Mouse (Mus musculus) E14TG2a.4 (cell line): ENCODE data around the gene Vmn1r193.
"Not testable (repeated sequence)": the region's sequence is repeated elsewhere in the genome, so short reads cannot be mapped to it uniquely, and the experiment has no call there.

ENCODE experiments used
- H3K27me3 ChIP-seq: 2 replicates; pipeline ENCODE4 v1.6.1; 2014; ENCODE audit warnings: low read length, control low read depth; ENCODE audit not compliant: insufficient read depth
- H3K36me3 ChIP-seq: 2 replicates; pipeline ENCODE4 v1.6.1; 2014; ENCODE audit warnings: low read length, control low read depth; ENCODE audit not compliant: insufficient read depth
- H3K4me1 ChIP-seq: replicated peaks from 2 replicates; pipeline ENCODE4 v1.6.1; 2014; ENCODE audit warnings: low read depth, low read length, control low read depth
- H3K4me3 ChIP-seq: replicated peaks from 2 replicates; pipeline ENCODE4 v1.5.1; 2014; ENCODE audit warnings: mild to moderate bottlenecking, low read length
- H3K9me3 ChIP-seq: 2 replicates; pipeline ENCODE4 v1.6.1; 2014; ENCODE audit warnings: low read length, control low read depth
- CTCF ChIP-seq: conservative IDR thresholded peaks from 2 replicates; pipeline ENCODE4 v1.5.1; 2014; ENCODE audit warnings: low read length
- NANOG ChIP-seq: IDR thresholded peaks from 2 replicates; pipeline ENCODE4 v1.6.1; 2014; ENCODE audit warnings: borderline replicate concordance, low read length, mixed read lengths
- POU5F1 ChIP-seq: IDR thresholded peaks from 2 replicates; pipeline ENCODE4 v1.6.1; 2014; ENCODE audit warnings: low read length, borderline replicate concordance

Vmn1r193 gene

DNA sequence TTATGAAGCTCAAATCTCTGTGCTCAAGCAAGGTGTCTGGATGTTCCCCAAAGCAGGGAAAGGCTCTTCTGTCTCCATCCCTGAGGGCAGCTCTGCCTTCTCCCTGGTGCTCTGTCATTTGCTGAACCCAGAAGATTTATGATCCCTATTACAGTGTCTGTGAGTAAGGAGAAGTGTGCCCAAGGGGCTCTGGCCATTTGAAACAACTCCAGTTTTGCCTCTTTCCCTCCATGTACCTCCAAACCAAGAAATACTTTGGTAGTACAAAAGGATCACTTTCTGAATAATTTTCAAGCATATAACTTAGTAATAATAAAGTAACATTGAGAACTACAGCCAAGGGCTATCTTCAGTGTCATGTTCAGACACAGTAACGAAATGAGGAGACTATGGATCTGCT is at the start of gene Vmn1r193:
Vmn1r193 (minus strand) TSS at position 101 of the 400 bp plus-strand sequence.
- H3K9me3 ChIP-seq, H3K36me3 ChIP-seq, H3K4me3 ChIP-seq, H3K4me1 ChIP-seq, H3K27me3 ChIP-seq: not testable (repeated sequence)

DNA sequence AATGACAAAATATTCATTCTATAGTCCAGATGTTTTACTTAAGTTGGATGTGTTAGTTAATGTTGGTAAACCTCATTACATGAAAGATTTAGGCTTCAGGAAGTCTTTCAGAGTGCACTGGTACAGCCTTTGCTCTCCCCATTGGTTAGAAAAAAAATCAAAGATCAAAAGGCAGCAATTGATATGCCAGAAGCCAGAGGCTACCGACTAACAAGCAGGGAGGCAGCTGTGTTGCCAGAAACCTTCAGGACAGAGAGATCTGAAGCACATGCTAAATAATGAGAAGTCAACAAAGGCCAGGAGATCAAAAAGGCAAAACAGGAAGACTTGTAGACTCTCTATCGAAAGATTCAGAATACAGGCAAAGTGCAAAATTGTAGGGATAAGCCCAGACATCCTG is 48.8 kb upstream of the Vmn1r193 start:
- Histone ChIP-seq H3K27me3 (no peaks in the 10 kb centered on the region), H3K36me3 (no peaks in the 10 kb centered on the region), H3K4me1 (no peaks in the 10 kb centered on the region), H3K9me3 (no peaks in the 10 kb centered on the region), H3K4me3 (no peak overlapping the region)
- no peak for TF ChIP-seq NANOG
- no peak for TF ChIP-seq POU5F1
- TF ChIP-seq CTCF, result no peak

DNA sequence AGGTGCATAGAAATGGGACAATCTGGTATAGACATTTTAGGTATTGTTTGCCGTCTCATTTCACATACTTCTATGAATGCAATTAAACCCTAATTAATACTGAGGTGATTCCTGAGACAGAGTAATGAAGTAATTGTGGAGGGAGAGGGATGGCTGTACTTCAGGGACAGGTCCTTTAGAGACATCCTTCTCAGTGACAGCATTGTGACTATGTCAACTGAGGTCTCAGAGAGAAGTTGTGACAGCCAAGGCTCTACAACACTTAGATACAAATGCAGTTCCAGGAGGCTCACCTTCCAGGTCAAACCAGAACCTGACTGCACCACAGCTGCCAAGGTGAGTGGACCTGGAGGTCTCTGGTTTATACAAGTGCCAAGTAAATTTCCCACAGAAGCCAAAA is 47.3 kb upstream of the Vmn1r193 start, which contains the start of gene Vmn1r195:
Vmn1r195 (plus strand) TSS at position 301 of the 400 bp plus-strand sequence.
- not testable (repeated sequence) for H3K27me3 ChIP-seq, H3K36me3 ChIP-seq, H3K4me1 ChIP-seq, H3K9me3 ChIP-seq, H3K4me3 ChIP-seq

DNA sequence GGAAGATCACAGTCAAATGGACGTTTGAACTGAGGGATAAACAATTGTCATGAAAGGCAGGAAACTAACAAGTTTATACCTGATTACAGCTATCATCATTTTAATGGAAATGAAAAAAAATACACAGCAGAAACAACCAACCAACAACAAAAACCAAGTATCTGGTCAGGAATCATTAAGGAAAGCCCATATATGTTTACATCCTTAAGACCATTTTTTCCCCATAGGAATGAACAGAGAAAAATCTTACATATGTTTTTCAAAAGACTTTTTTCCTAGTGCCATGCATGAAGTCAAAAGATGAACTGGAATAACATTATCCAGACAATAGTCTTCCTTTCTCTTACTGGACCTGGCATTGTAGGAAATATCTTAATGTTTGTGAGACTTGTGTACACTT is 21.0 kb upstream of the Vmn1r193 start, which contains the start of gene Vmn1r194:
Vmn1r194 (plus strand) TSS at position 301 of the 400 bp plus-strand sequence.
- Histone ChIP-seq H3K36me3 (no peaks in the 10 kb centered on the region), H3K9me3 (no peaks in the 10 kb centered on the region), H3K27me3 (no peaks in the 10 kb centered on the region), H3K4me1 (no peaks in the 10 kb centered on the region), H3K4me3 (no peak within 1 kb of the TSS)
- TF ChIP-seq POU5F1, result no peak
- no peak for TF ChIP-seq CTCF
- TF ChIP-seq NANOG, result no peak

DNA sequence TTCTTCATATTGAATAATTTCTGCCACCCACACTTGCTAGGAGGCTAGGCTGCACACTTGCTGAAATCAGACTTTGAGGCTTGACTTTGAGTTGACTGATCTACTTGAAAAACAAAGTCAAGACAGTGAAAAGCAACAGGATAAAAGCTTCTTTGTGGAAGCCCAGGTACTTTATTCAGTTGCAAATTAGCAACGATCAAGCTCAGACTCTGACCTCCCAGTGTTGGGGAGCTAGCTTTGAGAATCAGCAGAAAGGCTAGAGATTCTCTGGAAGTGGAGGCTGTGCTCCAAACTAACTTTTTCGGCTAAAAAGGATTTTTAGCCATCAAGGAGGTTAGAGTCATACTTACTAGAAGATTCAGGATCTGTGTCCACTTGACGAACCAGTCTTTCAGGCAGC is 30.2 kb downstream of the Vmn1r193 start:
- TF ChIP-seq NANOG, result peak; percentile 36; the same call in 1 of the 2 replicates
- H3K4me1 ChIP-seq, H3K36me3 ChIP-seq, H3K4me3 ChIP-seq, H3K27me3 ChIP-seq: not testable (repeated sequence)
- H3K9me3 ChIP-seq, result peaks cover 27% of the 10 kb centered on the region

DNA sequence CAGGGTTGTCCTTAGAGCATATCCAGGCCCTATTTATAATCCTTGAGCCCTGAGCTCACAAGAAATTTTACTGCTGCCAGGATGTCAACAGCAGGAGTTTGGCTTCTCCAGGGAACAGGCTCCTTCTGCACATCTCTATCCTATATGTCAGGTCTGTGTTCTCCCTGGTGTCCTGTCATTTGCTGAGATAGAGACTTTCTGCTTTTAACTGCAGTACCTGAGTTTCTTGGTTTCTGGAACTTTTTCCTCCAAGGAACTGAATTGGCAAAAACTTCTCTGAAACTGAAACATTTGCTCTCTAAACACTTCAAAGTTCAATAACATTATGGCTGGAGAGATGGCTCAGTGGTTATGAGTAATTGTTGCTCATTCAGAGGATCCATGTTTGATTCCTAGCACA is 31.9 kb downstream of the Vmn1r193 start, which contains the start of gene Vmn1r192:
Vmn1r192 (minus strand) TSS at position 101 of the 400 bp plus-strand sequence.
- Histone ChIP-seq H3K36me3 (no peaks in the 10 kb centered on the region), H3K4me1 (no peaks in the 10 kb centered on the region), H3K4me3 (no peak within 1 kb of the TSS), H3K27me3 (no peaks in the 10 kb centered on the region), H3K9me3 (peaks cover 22% of the 10 kb centered on the region)
- TF ChIP-seq NANOG, result no peak
- no peak for TF ChIP-seq POU5F1
- no peak for TF ChIP-seq CTCF

DNA sequence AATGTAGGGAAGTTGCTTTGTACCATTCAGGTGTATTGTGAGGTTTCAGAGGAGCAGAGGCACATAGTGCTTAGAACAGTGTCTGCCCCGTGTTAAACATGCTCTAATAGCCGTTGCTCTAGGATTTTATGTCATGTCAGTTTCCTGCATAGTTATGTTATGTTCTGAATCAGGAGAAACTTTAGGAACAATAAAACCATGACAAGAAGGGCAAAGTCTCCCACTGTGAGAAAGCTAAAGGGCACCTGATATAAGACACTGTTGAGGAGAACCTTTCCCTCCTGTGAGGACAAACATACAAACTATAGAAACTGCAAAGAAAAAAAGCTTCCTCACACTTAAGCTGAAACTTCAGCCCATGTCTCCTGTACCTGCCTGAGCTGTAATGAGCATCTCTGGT is 32.6 kb downstream of the Vmn1r193 start:
- Histone ChIP-seq H3K27me3 (no peaks in the 10 kb centered on the region), H3K36me3 (no peaks in the 10 kb centered on the region), H3K4me3 (no peak overlapping the region), H3K9me3 (peaks cover 20% of the 10 kb centered on the region), H3K4me1 (no peaks in the 10 kb centered on the region)
- TF ChIP-seq CTCF (no peak), NANOG (no peak), POU5F1 (no peak)

DNA sequence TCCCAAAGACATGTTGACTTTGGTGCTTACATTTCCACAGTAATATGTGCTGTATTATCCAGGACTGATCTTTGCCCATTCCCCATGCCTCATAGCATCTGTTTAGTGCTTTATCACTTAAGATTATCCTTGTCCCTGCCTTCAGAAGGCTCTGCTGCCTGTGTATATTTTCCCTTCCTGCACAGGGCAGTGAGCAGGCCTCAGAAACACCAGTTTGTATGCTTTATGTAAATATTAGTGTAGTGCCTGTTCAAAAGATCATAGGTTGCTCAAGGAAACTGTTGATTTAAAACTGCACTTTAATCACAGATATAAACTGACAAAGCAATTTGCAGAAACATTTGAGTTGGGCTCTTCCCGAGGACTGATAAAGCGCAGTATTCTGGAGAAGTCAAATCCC is 33.6 kb downstream of the Vmn1r193 start:
- Histone ChIP-seq H3K4me1 (no peaks in the 10 kb centered on the region), H3K4me3 (no peak overlapping the region), H3K27me3 (no peaks in the 10 kb centered on the region), H3K36me3 (no peaks in the 10 kb centered on the region), H3K9me3 (peaks cover 20% of the 10 kb centered on the region)
- TF ChIP-seq NANOG (no peak), POU5F1 (no peak), CTCF (no peak)

DNA sequence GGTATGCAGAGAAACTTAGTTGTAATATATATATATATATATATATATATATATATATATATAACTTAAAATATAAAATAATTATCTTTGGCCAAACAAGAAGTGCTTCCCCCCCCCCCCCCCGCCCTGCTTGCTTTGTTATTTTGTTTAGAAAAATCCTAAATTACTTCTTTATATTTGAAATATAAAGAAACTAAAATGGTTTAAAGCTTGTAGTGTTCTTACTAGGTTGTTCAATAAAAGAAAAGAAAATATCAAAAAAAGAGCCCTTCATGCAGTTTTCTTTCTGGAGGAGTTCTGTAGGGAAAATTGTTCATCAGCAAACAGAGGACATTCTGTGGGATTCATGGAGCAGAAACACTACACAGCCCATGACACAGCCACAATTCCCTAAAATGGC is 39.1 kb downstream of the Vmn1r193 start, which contains the start of gene Vmn1r191:
Vmn1r191 (minus strand) TSS at position 101 of the 400 bp plus-strand sequence.
- Histone ChIP-seq H3K36me3 (no peaks in the 10 kb centered on the region), H3K4me1 (no peaks in the 10 kb centered on the region), H3K4me3 (no peak within 1 kb of the TSS), H3K9me3 (no peaks in the 10 kb centered on the region), H3K27me3 (no peaks in the 10 kb centered on the region)
- TF ChIP-seq CTCF, result no peak
- no peak for TF ChIP-seq NANOG
- no peak for TF ChIP-seq POU5F1
